Mouse (Mus musculus) bone marrow macrophage, adult 2 months (primary cell): ENCODE measurements around the gene Vgll4.

Source experiments
- CTCF ChIP-seq: IDR thresholded peaks from 2 replicates; pipeline ENCODE4 v1.5.1; 2012; ENCODE audit warnings: low read depth, mild to moderate bottlenecking, low read length, moderate library complexity
- POLR2A ChIP-seq: IDR thresholded peaks from 2 replicates; pipeline ENCODE4 v1.6.1; 2012; ENCODE audit warnings: mild to moderate bottlenecking, low read depth, low read length, borderline replicate concordance

DNA sequence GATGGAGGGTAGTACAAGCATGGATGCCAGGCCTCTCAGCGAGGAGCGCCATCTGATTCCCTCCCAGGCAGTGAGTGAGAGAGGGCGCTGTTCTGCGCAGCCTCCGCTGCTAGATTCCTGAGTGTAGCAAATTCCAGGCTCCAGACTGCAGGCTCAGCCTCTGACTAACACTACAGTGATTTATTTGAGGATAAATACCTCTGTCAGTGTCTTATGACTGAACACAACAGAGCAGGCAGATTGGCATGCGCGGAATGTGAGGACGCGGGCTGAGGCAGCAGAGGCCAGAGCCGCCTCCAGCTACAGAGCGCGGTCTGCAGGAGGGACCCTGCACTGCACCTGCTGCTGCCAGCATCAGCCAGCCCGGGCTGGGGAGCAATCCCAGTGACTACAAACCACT, 80.9 kb downstream of the Vgll4 start:
- TF ChIP-seq CTCF (no peak), POLR2A (no peak)
